Mouse (Mus musculus) brown adipose tissue, adult 24 weeks (tissue): ENCODE data around the gene C1galt1c1. TPM values are rescaled to one million over a fixed set of nuclear protein-coding genes. Genes with fewer than 3 reads are reported as not detected.

Source experiments
- H3K27ac ChIP-seq: fragments of 200-500 bp; replicated peaks from 2 replicates; pipeline ENCODE4 v1.5.1; 2012; ENCODE audit warnings: low read depth, mild to moderate bottlenecking, low read length
- H3K4me1 ChIP-seq: fragments of 200-500 bp; 2 replicates; pipeline ENCODE4 v1.6.1; 2012; ENCODE audit warnings: low read length, mixed read lengths; ENCODE audit not compliant: control insufficient read depth, insufficient read depth, insufficient read length
- H3K4me3 ChIP-seq: fragments of 200-500 bp; 2 replicates; pipeline ENCODE4 v1.5.1; 2012; ENCODE audit warnings: low read depth, mild to moderate bottlenecking, low read length, moderate library complexity; ENCODE audit not compliant: insufficient read depth
- polyA plus RNA-seq: library from polyadenylated mRNA; stranded (reverse); fragments of >200 nt; gene quantifications from 2 replicates; pipeline ENCODE4 v1.2.4, GENCODE M21; 2012; ENCODE audit not compliant: missing spikeins, insufficient read depth, insufficient read length

The C1galt1c1 gene
- polyA plus RNA-seq, 1 experiment: 18.8 TPM

GRCm38 (mm10) chrX:38593180-38593889 is 41.6 kb downstream of the C1galt1c1 start:
- Histone ChIP-seq H3K27ac (no peak overlapping the region), H3K4me1 (no peaks in the 10 kb centered on the region), H3K4me3 (no peak overlapping the region)

- H3K4me3 ChIP-seq: no peak overlapping the region
Observed at GRCm38 (mm10) chrX:38591749-38592148, 43.1 kb downstream of the C1galt1c1 start.

GRCm38 (mm10) chrX:38589827-38590226 is 45.1 kb downstream of the C1galt1c1 start:
- H3K4me1 ChIP-seq: no peaks in the 10 kb centered on the region
- no peak overlapping the region for H3K4me3 ChIP-seq
- H3K27ac ChIP-seq: no peak overlapping the region

More at GRCm38 (mm10) chrX:38591749-38592148, 43.1 kb downstream of the C1galt1c1 start:
- H3K27ac ChIP-seq: no peak overlapping the region
- no peaks in the 10 kb centered on the region for H3K4me1 ChIP-seq

- Histone ChIP-seq H3K4me3 (no peak overlapping the region), H3K27ac (no peak overlapping the region), H3K4me1 (no peaks in the 10 kb centered on the region)
Observed at GRCm38 (mm10) chrX:38583261-38583660, 51.6 kb downstream of the C1galt1c1 start.

GRCm38 (mm10) chrX:38581140-38581539 is 53.7 kb downstream of the C1galt1c1 start:
- H3K27ac ChIP-seq: no peak overlapping the region
- H3K4me3 ChIP-seq: no peak overlapping the region
- H3K4me1 ChIP-seq: no peaks in the 10 kb centered on the region

Other genes starting within 250 kb of the C1galt1c1 start
- 115 and 142 TPM in 2 replicates for gene Lamp2, start 178.6 kb downstream of the C1galt1c1 start, polyA plus RNA-seq
- 21.8 and 26.3 TPM in 2 replicates for gene Cul4b, start 58.9 kb downstream of the C1galt1c1 start, polyA plus RNA-seq
- gene Mcts1, start 34.5 kb downstream of the C1galt1c1 start, polyA plus RNA-seq: 149 and 196 TPM in 2 replicates
- not detected in 2 replicates for gene 6030498E09Rik, start 137.6 kb upstream of the C1galt1c1 start, polyA plus RNA-seq